Mouse (Mus musculus) spleen, adult 2 months (tissue): ENCODE measurements around the gene Tram2.

ENCODE experiments used
- CTCF ChIP-seq: fragments of 200-500 bp; IDR thresholded peaks from 2 replicates; pipeline ENCODE4 v1.5.1; 2011; ENCODE audit warnings: mild to moderate bottlenecking, inconsistent platforms; ENCODE audit not compliant: insufficient read depth, insufficient read length, insufficient replicate concordance; ENCODE audit errors: extremely low read depth
- POLR2A ChIP-seq: fragments of 200-500 bp; IDR thresholded peaks from 2 replicates; pipeline ENCODE4 v1.6.1; 2011; ENCODE audit warnings: low read depth, low read length, inconsistent platforms

- TF ChIP-seq CTCF (no peak), POLR2A (no peak)
These were observed 98.5 kb downstream of the Tram2 start for GRCm38 (mm10) chr1:20980553-20980952.
